Mouse (Mus musculus) cerebellum, adult 11 months (tissue): ENCODE results near the gene Prss57.

Experiments
- DNase-seq: peaks from one replicate; pipeline ENCODE4 v3.0.0; 2022

Prss57 gene

GRCm38 (mm10) chr10:79806331-79806730 is 15.6 kb upstream of the Prss57 start:
- DNase-seq, result no peak

GRCm38 (mm10) chr10:79805636-79806035 is 14.9 kb upstream of the Prss57 start:
- no peak for DNase-seq

- DNase-seq, result no peak
Measured at GRCm38 (mm10) chr10:79803716-79804323, 13.1 kb upstream of the Prss57 start.

- DNase-seq, result no peak
Measured at GRCm38 (mm10) chr10:79802331-79802971, 11.7 kb upstream of the Prss57 start.

GRCm38 (mm10) chr10:79801837-79802236 is 11.1 kb upstream of the Prss57 start:
- DNase-seq, result no peak

GRCm38 (mm10) chr10:79800508-79800907 is 9.7 kb upstream of the Prss57 start:
- no peak for DNase-seq

- DNase-seq, result no peak
Measured at GRCm38 (mm10) chr10:79798289-79798928, 7.6 kb upstream of the Prss57 start.

- DNase-seq, result no peak
Measured at GRCm38 (mm10) chr10:79797326-79797725, 6.6 kb upstream of the Prss57 start.

- DNase-seq, result no peak
Measured at GRCm38 (mm10) chr10:79795905-79796304, 5.1 kb upstream of the Prss57 start.

GRCm38 (mm10) chr10:79794491-79794931 is 3.8 kb upstream of the Prss57 start:
- DNase-seq, result no peak

- no peak for DNase-seq
Measured at GRCm38 (mm10) chr10:79793738-79794490, 3.2 kb upstream of the Prss57 start.

- DNase-seq, result peak; percentile 84
Measured at GRCm38 (mm10) chr10:79793051-79793737, 2.4 kb upstream of the Prss57 start, which contains the start of gene Palm. Palm (plus strand) TSS chr10:79793572.

- DNase-seq, result no peak
Measured at GRCm38 (mm10) chr10:79792339-79793040, 1.7 kb upstream of the Prss57 start.

- DNase-seq, result no peak
Measured at GRCm38 (mm10) chr10:79789581-79789980, 1.2 kb downstream of the Prss57 start.

- DNase-seq, result peak; percentile 75
Measured at GRCm38 (mm10) chr10:79788386-79789158, 2.2 kb downstream of the Prss57 start.

GRCm38 (mm10) chr10:79783920-79784800 is 6.6 kb downstream of the Prss57 start:
- DNase-seq, result peak; percentile 12

- no peak for DNase-seq
Measured at GRCm38 (mm10) chr10:79783050-79783449, 7.7 kb downstream of the Prss57 start.

- no peak for DNase-seq
Measured at GRCm38 (mm10) chr10:79781956-79782355, 8.8 kb downstream of the Prss57 start.

- no peak for DNase-seq
Measured at GRCm38 (mm10) chr10:79781139-79781538, 9.6 kb downstream of the Prss57 start.

GRCm38 (mm10) chr10:79780664-79781015 is 10.1 kb downstream of the Prss57 start:
- DNase-seq, result no peak
